Mouse (Mus musculus) thymus, postnatal 14 days (tissue): ENCODE measurements at regions not wholly inside any gene's neighbourhood (a gene's known extent, or its start where the extent isn't known, plus 50 kb on each side); places are given as distances from the start of the nearest gene placed in this dataset.
A peak's percentile ranks its signal among the peaks of the same experiment; 100 is the strongest.

ENCODE experiments used
- DNase-seq: peaks from one replicate; pipeline ENCODE4 v3.0.0; 2021

GRCm38 (mm10) chr15:96124397-96124796 lies 162.9 kb upstream of the Arid2 start:
- DNase-seq: no peak

GRCm38 (mm10) chr15:96129699-96130098 lies 157.6 kb upstream of the Arid2 start:
- DNase-seq: no peak

- no peak for DNase-seq
Measured at GRCm38 (mm10) chr15:96130531-96130930, 156.8 kb upstream of the Arid2 start.

- DNase-seq: peak; percentile 70
Measured at GRCm38 (mm10) chr15:96131582-96132091, 155.7 kb upstream of the Arid2 start.

- DNase-seq: peak; percentile 14
Measured at GRCm38 (mm10) chr15:96132636-96133035, 154.7 kb upstream of the Arid2 start.

GRCm38 (mm10) chr15:96135250-96135731 lies 152.0 kb upstream of the Arid2 start:
- DNase-seq: no peak

- peak; percentile 16 for DNase-seq
Measured at GRCm38 (mm10) chr15:96135816-96136215, 151.5 kb upstream of the Arid2 start.

- no peak for DNase-seq
Measured at GRCm38 (mm10) chr15:96137534-96137933, 149.8 kb upstream of the Arid2 start.

- DNase-seq: no peak
Measured at GRCm38 (mm10) chr15:96137945-96138344, 149.4 kb upstream of the Arid2 start.

- no peak for DNase-seq
Measured at GRCm38 (mm10) chr15:96153489-96153888, 133.8 kb upstream of the Arid2 start.

- no peak for DNase-seq
Measured at GRCm38 (mm10) chr15:96158321-96158720, 129.0 kb upstream of the Arid2 start.

- no peak for DNase-seq
Measured at GRCm38 (mm10) chr15:96164771-96165431, 122.4 kb upstream of the Arid2 start.

- no peak for DNase-seq
Measured at GRCm38 (mm10) chr15:96167256-96167655, 120.1 kb upstream of the Arid2 start.

- no peak for DNase-seq
Measured at GRCm38 (mm10) chr15:96169726-96170467, 117.4 kb upstream of the Arid2 start.

- no peak for DNase-seq
Measured at GRCm38 (mm10) chr15:96170986-96171769, 116.1 kb upstream of the Arid2 start.

GRCm38 (mm10) chr15:96177911-96178310 lies 109.4 kb upstream of the Arid2 start:
- no peak for DNase-seq

- no peak for DNase-seq
Measured at GRCm38 (mm10) chr15:96178374-96179109, 108.8 kb upstream of the Arid2 start.

- DNase-seq: no peak
Measured at GRCm38 (mm10) chr15:96179511-96179910, 107.8 kb upstream of the Arid2 start.

GRCm38 (mm10) chr15:96180036-96180435 lies 107.3 kb upstream of the Arid2 start:
- no peak for DNase-seq

GRCm38 (mm10) chr15:96180977-96181376 lies 106.3 kb upstream of the Arid2 start:
- no peak for DNase-seq

GRCm38 (mm10) chr15:96182313-96182712 lies 105.0 kb upstream of the Arid2 start:
- no peak for DNase-seq

- DNase-seq: no peak
Measured at GRCm38 (mm10) chr15:96183069-96183468, 104.2 kb upstream of the Arid2 start.

GRCm38 (mm10) chr15:96184666-96185065 lies 102.7 kb upstream of the Arid2 start:
- peak; percentile 87 for DNase-seq
